Mouse (Mus musculus) midbrain, postnatal 0 days (tissue): Measurements from ENCODE around the gene Olfr1454. TPM values are rescaled to one million over a fixed set of nuclear protein-coding genes. Genes with fewer than 3 reads are reported as not detected.

ENCODE experiments used
- ATAC-seq: fragments of 200-750 bp; cut with Nextera tagmentation; 2 replicates; pipeline ENCODE4 v1.8.0; 2017; ENCODE audit warnings: moderate number of reproducible peaks, mild to moderate bottlenecking, moderate TSS enrichment, moderate library complexity; ENCODE audit not compliant: low FRiP score
- DNase-seq: peaks from one replicate; pipeline ENCODE4 v3.0.0-alpha.2; 2015; ENCODE audit warnings: low spot score
- H3K27ac ChIP-seq: fragments of 300-500 bp; sonication (generic); 2 replicates; pipeline ENCODE4 v1.5.1; 2014; ENCODE audit warnings: low read depth, mild to moderate bottlenecking, low read length, mixed read lengths
- H3K27me3 ChIP-seq: fragments of 300-500 bp; sonication (generic); 2 replicates; pipeline ENCODE4 v1.6.1; 2014; ENCODE audit warnings: low read length, control low read depth, mixed read lengths; ENCODE audit not compliant: insufficient read depth
- H3K36me3 ChIP-seq: fragments of 300-500 bp; sonication (generic); 2 replicates; pipeline ENCODE4 v1.6.1; 2014; ENCODE audit warnings: low read length, control low read depth, mixed read lengths; ENCODE audit not compliant: insufficient read depth
- H3K4me1 ChIP-seq: fragments of 300-500 bp; sonication (generic); 2 replicates; pipeline ENCODE4 v1.6.1; 2014; ENCODE audit warnings: mild to moderate bottlenecking, control low read depth, antibody characterized with exemption, low read length, mixed read lengths; ENCODE audit not compliant: insufficient read depth
- H3K4me2 ChIP-seq: fragments of 300-500 bp; sonication (generic); 2 replicates; pipeline ENCODE4 v1.6.1; 2014; ENCODE audit warnings: low read depth, mild to moderate bottlenecking, low read length, mixed read lengths; ENCODE audit not compliant: poor library complexity, severe bottlenecking
- H3K4me3 ChIP-seq: fragments of 300-500 bp; sonication (generic); 2 replicates; pipeline ENCODE4 v1.5.1; 2014; ENCODE audit warnings: low read depth, mild to moderate bottlenecking, low read length, moderate library complexity
- H3K9ac ChIP-seq: fragments of 300-500 bp; sonication (generic); replicated peaks from 2 replicates; pipeline ENCODE4 v1.6.1; 2014; ENCODE audit warnings: mild to moderate bottlenecking, low read length, moderate library complexity, mixed read lengths; ENCODE audit not compliant: poor library complexity, severe bottlenecking
- H3K9me3 ChIP-seq: fragments of 300-500 bp; sonication (generic); 2 replicates; pipeline ENCODE4 v1.6.1; 2016; ENCODE audit warnings: low read length, control low read depth
- CTCF ChIP-seq: IDR thresholded peaks from 2 replicates; pipeline ENCODE4 v1.5.1; 2016; ENCODE audit warnings: antibody characterized with exemption, mild to moderate bottlenecking
- WGBS: fragments of 180-500 bp; shearing (Covaris S2); extraction: QIAGEN DNeasy Blood & Tissue Kit; methylation state at CpG from one replicate; pipeline ENCODE4 v1.1.7; 2014; 5-methylcytosine and 5-hydroxymethylcytosine counted together
- polyA plus RNA-seq: library from polyadenylated mRNA; unstranded; fragments of >200 nt; fragmentation: Nextera tagmentation; extraction: Ambion mirVana; gene quantifications from 2 replicates; pipeline ENCODE4 v1.2.1, GENCODE M21; 2015
- total RNA-seq: library from RNA; depleted of rRNA; stranded (reverse); fragments of >200 nt; gene quantifications from 2 replicates; pipeline ENCODE4 v1.2.3, GENCODE M21; 2014; rRNA removed

Olfr1454 gene
- total RNA-seq (not detected in 2 replicates), polyA plus RNA-seq (not detected in 2 replicates)

GRCm38 (mm10) chr19:13060310-13060709, at the start of gene Olfr1454:
Gene Olfr1454, plus strand, starts transcription at chr19:13060610.
- ATAC-seq: no peak
- H3K27me3 ChIP-seq: no peaks in the 10 kb centered on the region
- 69% methylated on average over 2 of the region's 2 CpGs for WGBS
- H3K9ac ChIP-seq: no peak within 1 kb of the TSS
- peaks cover 15% of the 10 kb centered on the region; the same call in 1 of the 2 replicates for H3K9me3 ChIP-seq
- H3K4me2 ChIP-seq: no peak within 1 kb of the TSS
- no peak for DNase-seq
- no peak within 1 kb of the TSS for H3K4me3 ChIP-seq
- H3K4me1 ChIP-seq: no peaks in the 10 kb centered on the region
- no peaks in the 10 kb centered on the region for H3K36me3 ChIP-seq
- no peak for TF ChIP-seq CTCF
- no peak within 1 kb of the TSS for H3K27ac ChIP-seq

- Histone ChIP-seq H3K9me3 (peaks cover 4% of the 10 kb centered on the region; the same call in 1 of the 2 replicates), H3K36me3 (no peaks in the 10 kb centered on the region), H3K27ac (no peak within 1 kb of the TSS), H3K27me3 (no peaks in the 10 kb centered on the region), H3K9ac (no peak within 1 kb of the TSS), H3K4me1 (no peaks in the 10 kb centered on the region), H3K4me2 (no peak within 1 kb of the TSS), H3K4me3 (no peak within 1 kb of the TSS)
- 37% methylated on average over 1 of the region's 1 CpGs for WGBS
- DNase-seq (no peak), ATAC-seq (no peak)
- no peak for TF ChIP-seq CTCF
Observed at GRCm38 (mm10) chr19:13028227-13028626, 32.2 kb upstream of the Olfr1454 start, which contains the start of gene Olfr1453. Gene Olfr1453, minus strand, starts transcription at chr19:13028327.

GRCm38 (mm10) chr19:13093908-13094307, 33.5 kb downstream of the Olfr1454 start:
- Histone ChIP-seq H3K27ac (no peak overlapping the region), H3K4me2 (no peak overlapping the region), H3K4me3 (no peak overlapping the region), H3K27me3 (no peaks in the 10 kb centered on the region), H3K9me3 (0 out of 2 replicates have a peak, but pooled peaks cover 7% of the 10 kb centered on the region), H3K4me1 (no peaks in the 10 kb centered on the region), H3K36me3 (no peaks in the 10 kb centered on the region), H3K9ac (no peak overlapping the region)
- DNase-seq: no peak
- ATAC-seq: no peak
- WGBS: 89% methylated on average over 1 of the region's 1 CpGs
- TF ChIP-seq CTCF: no peak

GRCm38 (mm10) chr19:13097791-13098190, 37.4 kb downstream of the Olfr1454 start, which contains the start of gene Olfr1457:
Gene Olfr1457, minus strand, starts transcription at chr19:13097891.
- TF ChIP-seq CTCF: no peak
- no peaks in the 10 kb centered on the region for H3K4me1 ChIP-seq
- no peaks in the 10 kb centered on the region for H3K27me3 ChIP-seq
- no peak for DNase-seq
- ATAC-seq: no peak
- H3K4me3 ChIP-seq: no peak within 1 kb of the TSS
- H3K36me3 ChIP-seq: no peaks in the 10 kb centered on the region
- WGBS: 66% methylated on average over 2 of the region's 2 CpGs
- no peak within 1 kb of the TSS for H3K9ac ChIP-seq
- no peaks in the 10 kb centered on the region for H3K9me3 ChIP-seq
- H3K27ac ChIP-seq: no peak within 1 kb of the TSS
- H3K4me2 ChIP-seq: no peak within 1 kb of the TSS

GRCm38 (mm10) chr19:13106675-13107074, 46.3 kb downstream of the Olfr1454 start, which contains the start of gene Olfr1458:
Gene Olfr1458, minus strand, starts transcription at chr19:13106775.
- ATAC-seq (no peak), DNase-seq (no peak)
- Histone ChIP-seq H3K9ac (no peak within 1 kb of the TSS), H3K36me3 (no peaks in the 10 kb centered on the region), H3K27me3 (no peaks in the 10 kb centered on the region), H3K27ac (no peak within 1 kb of the TSS), H3K4me3 (no peak within 1 kb of the TSS), H3K9me3 (peaks cover 10% of the 10 kb centered on the region; the same call in 1 of the 2 replicates), H3K4me2 (no peak within 1 kb of the TSS), H3K4me1 (no peaks in the 10 kb centered on the region)
- no peak for TF ChIP-seq CTCF
- 77% methylated on average over 3 of the region's 3 CpGs for WGBS

Other genes starting within 250 kb of the Olfr1454 start
- gene Gm5244, start 213.9 kb upstream of the Olfr1454 start, total RNA-seq: not detected in 2 replicates
- gene Gm5244, start 213.9 kb upstream of the Olfr1454 start, polyA plus RNA-seq: not detected in 2 replicates
- not detected in 2 replicates for gene Olfr1444, start 203.3 kb upstream of the Olfr1454 start, total RNA-seq
- not detected in 2 replicates for gene Olfr1444, start 203.3 kb upstream of the Olfr1454 start, polyA plus RNA-seq
- not detected in 2 replicates for gene Olfr1445, start 176.8 kb upstream of the Olfr1454 start, total RNA-seq
- gene Olfr1445, start 176.8 kb upstream of the Olfr1454 start, polyA plus RNA-seq: not detected in 2 replicates
- gene Olfr1446, start 167.1 kb upstream of the Olfr1454 start, total RNA-seq: not detected in 2 replicates
- gene Olfr1446, start 167.1 kb upstream of the Olfr1454 start, polyA plus RNA-seq: not detected in 2 replicates
- gene Olfr1447, start 156.9 kb upstream of the Olfr1454 start, total RNA-seq: not detected in 2 replicates
- not detected in 2 replicates for gene Olfr1447, start 156.9 kb upstream of the Olfr1454 start, polyA plus RNA-seq
- gene Olfr1448, start 136.2 kb upstream of the Olfr1454 start, total RNA-seq: not detected in 2 replicates
- not detected in 2 replicates for gene Olfr1448, start 136.2 kb upstream of the Olfr1454 start, polyA plus RNA-seq
- gene Olfr1449, start 129.8 kb upstream of the Olfr1454 start, total RNA-seq: not detected in 2 replicates
- not detected in 2 replicates for gene Olfr1449, start 129.8 kb upstream of the Olfr1454 start, polyA plus RNA-seq
- not detected in 2 replicates for gene Olfr1450, start 110.4 kb upstream of the Olfr1454 start, total RNA-seq
- gene Olfr1450, start 110.4 kb upstream of the Olfr1454 start, polyA plus RNA-seq: not detected in 2 replicates
- not detected in 2 replicates for gene Olfr1451, start 65.6 kb upstream of the Olfr1454 start, total RNA-seq
- not detected in 2 replicates for gene Olfr1451, start 65.6 kb upstream of the Olfr1454 start, polyA plus RNA-seq
- not detected in 2 replicates for gene Olfr1453, start 32.3 kb upstream of the Olfr1454 start, total RNA-seq
- not detected in 2 replicates for gene Olfr1453, start 32.3 kb upstream of the Olfr1454 start, polyA plus RNA-seq
- not detected in 2 replicates for gene Olfr1457, start 37.3 kb downstream of the Olfr1454 start, total RNA-seq
- not detected in 2 replicates for gene Olfr1457, start 37.3 kb downstream of the Olfr1454 start, polyA plus RNA-seq
- not detected in 2 replicates for gene Olfr1458, start 46.2 kb downstream of the Olfr1454 start, total RNA-seq
- gene Olfr1458, start 46.2 kb downstream of the Olfr1454 start, polyA plus RNA-seq: not detected in 2 replicates
- under 0.01 TPM in 1 of 2 replicates, not detected in the other for gene Olfr1459, start 88.9 kb downstream of the Olfr1454 start, total RNA-seq
- gene Olfr1459, start 88.9 kb downstream of the Olfr1454 start, polyA plus RNA-seq: not detected in 2 replicates
- not detected in 2 replicates for gene Olfr1461, start 102.4 kb downstream of the Olfr1454 start, total RNA-seq
- gene Olfr1461, start 102.4 kb downstream of the Olfr1454 start, polyA plus RNA-seq: not detected in 2 replicates
- gene Olfr1462, start 125.1 kb downstream of the Olfr1454 start, total RNA-seq: not detected in 2 replicates
- not detected in 2 replicates for gene Olfr1462, start 125.1 kb downstream of the Olfr1454 start, polyA plus RNA-seq
- gene Olfr1463, start 170.7 kb downstream of the Olfr1454 start, total RNA-seq: not detected in 2 replicates
- not detected in 2 replicates for gene Olfr1463, start 170.7 kb downstream of the Olfr1454 start, polyA plus RNA-seq